Mouse (Mus musculus) macrophage (primary cell): ENCODE measurements around the gene Gm36210. TPM values are rescaled to one million over a fixed set of nuclear protein-coding genes. Genes with fewer than 3 reads are reported as not detected.

Source experiments
- H3K27ac ChIP-seq: fragments of 350-480 bp; formaldehyde crosslinking; 2 replicates; pipeline ENCODE4 v1.9.0; 2021
- H3K36me3 ChIP-seq: fragments of 350-480 bp; formaldehyde crosslinking; 2 replicates; pipeline ENCODE4 v1.9.0; 2021; ENCODE audit errors: inconsistent target
- H3K4me3 ChIP-seq: fragments of 350-480 bp; formaldehyde crosslinking; 2 replicates; pipeline ENCODE4 v1.9.0; 2021; ENCODE audit errors: inconsistent target
- H3K79me2 ChIP-seq: fragments of 350-480 bp; formaldehyde crosslinking; 2 replicates; pipeline ENCODE4 v1.9.0; 2021; ENCODE audit errors: inconsistent target
- WGBS: methylation state at CpG from one replicate; pipeline ENCODE4 v1.1.7; 2026; ENCODE audit warnings: inconsistent platforms; ENCODE audit not compliant: missing documents; 5-methylcytosine and 5-hydroxymethylcytosine counted together
- polyA plus RNA-seq: library from polyadenylated mRNA; stranded (reverse); fragments of 250-400 nt; gene quantifications from 3 replicates; pipeline ENCODE4 v1.2.4, GENCODE M21; 2018; ENCODE audit warnings: inconsistent platforms

The Gm36210 gene
- polyA plus RNA-seq, 1 experiment from 2014 or later: not detected

GRCm38 (mm10) chr7:4927711-4928110 lies 21.4 kb upstream of the Gm36210 start:
- H3K27ac ChIP-seq: no peak overlapping the region
- 72% methylated on average over 8 of the region's 8 CpGs for WGBS
- H3K4me3 ChIP-seq: no peak overlapping the region
- no peaks in the 10 kb centered on the region for H3K36me3 ChIP-seq
- H3K79me2 ChIP-seq: no peaks in the 10 kb centered on the region

DNA sequence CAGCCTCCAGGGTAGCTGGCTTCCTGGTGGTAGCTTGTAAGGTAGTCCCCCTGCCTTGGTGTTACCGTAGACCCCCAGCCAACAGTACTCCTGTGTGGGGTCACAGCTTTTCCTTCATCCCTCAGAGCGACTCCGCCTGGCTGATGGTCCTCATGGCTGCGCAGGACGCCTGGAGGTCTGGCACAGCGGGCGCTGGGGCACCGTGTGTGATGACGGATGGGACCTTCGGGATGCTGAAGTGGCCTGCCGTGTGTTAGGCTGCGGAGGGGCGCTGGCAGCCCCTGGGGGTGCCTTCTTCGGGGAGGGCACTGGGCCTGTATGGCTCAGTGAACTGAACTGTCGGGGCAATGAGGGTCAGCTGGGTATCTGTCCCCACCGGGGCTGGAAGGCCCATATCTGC lies 20.5 kb upstream of the Gm36210 start:
- 91% methylated on average over 16 of the region's 16 CpGs for WGBS

GRCm38 (mm10) chr7:4925441-4926381 lies 19.4 kb upstream of the Gm36210 start, which contains the start of gene Ssc5d:
Ssc5d (plus strand) TSS chr7:4925785.
- no peaks in the 10 kb centered on the region for H3K79me2 ChIP-seq
- no peaks in the 10 kb centered on the region for H3K36me3 ChIP-seq
- no peak within 1 kb of the TSS for H3K4me3 ChIP-seq
- 42% methylated on average over 5 of the region's 6 CpGs for WGBS
- H3K27ac ChIP-seq: peak within 1 kb of the TSS; percentile 25

More for the DNA sequence above, 20.5 kb upstream of the Gm36210 start:
- Histone ChIP-seq H3K79me2 (no peaks in the 10 kb centered on the region), H3K27ac (no peak overlapping the region), H3K4me3 (no peak overlapping the region), H3K36me3 (no peaks in the 10 kb centered on the region)

GRCm38 (mm10) chr7:4924891-4925301 lies 18.6 kb upstream of the Gm36210 start:
- Histone ChIP-seq H3K27ac (peak overlapping the region; percentile 25), H3K79me2 (no peaks in the 10 kb centered on the region), H3K4me3 (no peak overlapping the region), H3K36me3 (peaks cover 4% of the 10 kb centered on the region; the same call in 1 of the 2 replicates)
- 14% methylated on average over 1 of the region's 4 CpGs for WGBS

- 7% methylated on average over 4 of the region's 4 CpGs for WGBS
- peaks cover 4% of the 10 kb centered on the region; the same call in 1 of the 2 replicates for H3K36me3 ChIP-seq
- no peak overlapping the region for H3K27ac ChIP-seq
- no peaks in the 10 kb centered on the region for H3K79me2 ChIP-seq
- no peak overlapping the region for H3K4me3 ChIP-seq
Measured at GRCm38 (mm10) chr7:4924483-4924882, 18.2 kb upstream of the Gm36210 start.

- H3K4me3 ChIP-seq: no peak overlapping the region
- H3K36me3 ChIP-seq: peaks cover 8% of the 10 kb centered on the region; the same call in 1 of the 2 replicates
- WGBS: 12% methylated on average over 37 of the region's 37 CpGs
- no peaks in the 10 kb centered on the region; the same call in 1 of the 2 replicates for H3K79me2 ChIP-seq
- no peak overlapping the region for H3K27ac ChIP-seq
Measured at GRCm38 (mm10) chr7:4923586-4924364, 17.5 kb upstream of the Gm36210 start.

GRCm38 (mm10) chr7:4922931-4923565 lies 16.7 kb upstream of the Gm36210 start:
- H3K36me3 ChIP-seq: peaks cover 15% of the 10 kb centered on the region; the same call in 1 of the 2 replicates
- H3K27ac ChIP-seq: no peak overlapping the region
- no peak overlapping the region for H3K4me3 ChIP-seq
- H3K79me2 ChIP-seq: peaks cover 4% of the 10 kb centered on the region; the same call in 1 of the 2 replicates
- 6% methylated on average over 13 of the region's 14 CpGs for WGBS

- 3% methylated on average over 14 of the region's 14 CpGs for WGBS
- Histone ChIP-seq H3K79me2 (peaks cover 9% of the 10 kb centered on the region; the same call in 1 of the 2 replicates), H3K4me3 (no peak overlapping the region), H3K36me3 (peaks cover 20% of the 10 kb centered on the region; the same call in 1 of the 2 replicates), H3K27ac (no peak overlapping the region)
Measured at GRCm38 (mm10) chr7:4922508-4922907, 16.2 kb upstream of the Gm36210 start.

DNA sequence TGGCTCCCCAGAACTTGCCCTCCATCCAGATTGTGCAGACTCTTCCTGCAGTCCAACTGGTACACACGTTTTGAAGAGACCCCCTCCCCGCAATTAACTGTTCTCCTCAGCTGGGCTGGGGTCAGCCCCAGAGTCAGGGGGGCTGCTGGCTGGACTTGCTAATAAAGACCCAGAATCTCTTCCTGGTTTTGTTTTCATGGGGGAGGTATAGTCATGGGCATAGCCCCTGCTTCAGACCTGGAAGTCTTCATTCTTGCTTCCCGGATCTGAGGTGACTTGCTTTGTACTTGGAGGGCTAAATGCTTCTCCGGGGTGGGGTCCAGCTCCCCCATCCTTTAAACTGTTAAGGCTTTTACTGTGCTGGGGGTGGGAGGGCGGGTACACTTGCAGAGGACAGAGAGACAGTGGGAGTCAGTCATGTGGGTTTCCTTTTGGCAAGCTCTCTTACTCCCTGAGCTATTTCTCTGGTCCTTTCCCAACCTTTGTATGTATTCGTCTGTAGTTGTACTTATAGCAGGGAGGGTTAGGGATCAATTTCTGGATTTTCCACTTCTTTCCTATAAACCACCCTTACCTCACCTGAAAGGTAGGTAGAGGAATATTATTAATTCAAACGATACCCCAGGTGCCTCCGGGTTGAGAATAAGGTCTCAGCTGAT lies 15.6 kb upstream of the Gm36210 start, which contains the start of gene Nat14:
Gene Nat14, plus strand, starts transcription at position 205 of the 659 bp plus-strand sequence.
- H3K27ac ChIP-seq: no peak within 1 kb of the TSS
- H3K4me3 ChIP-seq: no peak within 1 kb of the TSS
- H3K36me3 ChIP-seq: peaks cover 20% of the 10 kb centered on the region; the same call in 1 of the 2 replicates
- H3K79me2 ChIP-seq: peaks cover 15% of the 10 kb centered on the region
- WGBS: 47% methylated on average over 8 of the region's 8 CpGs

DNA sequence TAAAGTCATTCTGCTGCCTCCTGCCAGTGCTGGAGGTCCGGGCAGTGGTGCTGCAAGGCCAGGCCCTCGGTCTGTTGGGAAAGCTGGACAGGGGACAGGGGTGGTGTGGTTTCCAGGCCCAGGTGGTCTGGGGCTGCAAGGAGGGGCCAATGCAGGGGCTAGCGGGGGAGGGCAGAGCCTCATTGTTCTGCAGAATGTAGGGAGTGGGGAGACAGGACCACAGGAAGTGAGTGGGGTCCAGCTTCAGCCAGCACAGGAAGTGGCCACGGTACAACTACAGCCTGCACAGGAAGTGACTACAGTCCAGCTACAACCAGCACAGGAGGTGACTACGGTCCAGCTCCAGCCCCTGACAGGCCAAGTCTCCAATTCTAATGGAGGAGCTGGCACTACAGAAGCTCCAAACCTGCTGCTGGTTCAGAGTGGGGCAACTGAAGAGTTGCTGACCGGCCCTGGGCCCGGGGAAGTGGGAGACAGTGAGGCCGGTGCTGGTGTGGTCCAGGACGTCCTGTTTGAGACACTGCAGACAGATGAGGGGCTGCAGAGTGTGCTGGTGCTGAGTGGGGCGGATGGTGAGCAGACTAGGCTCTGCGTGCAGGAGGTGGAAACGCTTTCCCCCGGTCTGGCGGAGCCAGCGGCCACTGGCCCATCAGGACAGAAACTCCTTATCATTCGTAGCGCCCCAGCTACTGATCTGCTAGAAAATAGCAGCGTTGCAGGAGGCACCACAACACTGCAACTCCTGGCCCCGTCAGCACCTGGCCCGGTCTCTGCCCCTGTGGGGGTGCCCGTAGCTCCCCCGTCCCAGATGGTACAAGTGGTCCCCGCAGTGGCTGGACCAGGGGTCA lies 14.9 kb upstream of the Gm36210 start:
- peaks cover 22% of the 10 kb centered on the region for H3K79me2 ChIP-seq
- H3K27ac ChIP-seq: no peak overlapping the region
- H3K4me3 ChIP-seq: no peak overlapping the region
- H3K36me3 ChIP-seq: peaks cover 20% of the 10 kb centered on the region; the same call in 1 of the 2 replicates
- 59% methylated on average over 23 of the region's 23 CpGs for WGBS

DNA sequence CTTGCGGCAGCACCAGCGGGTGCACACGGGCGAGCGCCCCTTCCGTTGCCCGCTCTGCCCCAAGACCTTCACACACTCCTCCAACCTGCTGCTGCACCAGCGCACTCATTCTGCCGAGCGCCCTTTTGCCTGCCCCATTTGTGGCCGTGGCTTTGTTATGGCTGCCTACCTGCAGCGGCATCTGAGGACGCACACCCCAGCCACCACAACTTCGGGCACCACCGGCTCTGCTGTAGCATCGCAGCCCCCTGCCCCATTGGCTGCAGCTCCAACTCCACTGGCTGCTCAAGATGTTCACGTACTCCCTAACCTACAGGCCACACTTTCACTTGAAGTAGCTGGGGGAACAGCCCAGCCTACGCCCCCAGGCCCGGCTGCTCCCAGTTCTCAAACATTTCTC lies 14.2 kb upstream of the Gm36210 start:
- H3K4me3 ChIP-seq: no peak overlapping the region
- H3K79me2 ChIP-seq: peaks cover 29% of the 10 kb centered on the region
- WGBS: 97% methylated on average over 17 of the region's 19 CpGs
- no peak overlapping the region for H3K27ac ChIP-seq
- H3K36me3 ChIP-seq: peaks cover 20% of the 10 kb centered on the region; the same call in 1 of the 2 replicates

DNA sequence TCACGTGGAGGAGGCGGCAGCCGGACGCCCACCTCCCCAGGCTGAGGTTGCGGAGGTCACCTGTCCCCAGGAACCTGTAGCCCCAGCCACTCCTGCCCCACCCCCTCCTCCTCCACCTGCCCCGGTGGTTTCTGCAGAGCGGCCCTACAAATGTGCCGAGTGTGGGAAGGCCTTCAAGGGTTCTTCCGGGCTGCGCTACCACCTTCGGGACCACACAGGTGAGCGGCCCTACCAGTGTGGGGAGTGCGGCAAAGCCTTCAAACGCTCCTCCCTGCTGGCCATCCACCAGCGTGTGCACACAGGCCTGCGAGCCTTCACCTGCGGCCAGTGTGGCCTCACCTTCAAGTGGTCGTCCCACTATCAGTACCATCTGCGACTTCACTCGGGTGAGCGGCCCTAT lies 13.7 kb upstream of the Gm36210 start:
- 93% methylated on average over 21 of the region's 21 CpGs for WGBS
- H3K4me3 ChIP-seq: no peak overlapping the region
- H3K27ac ChIP-seq: no peak overlapping the region
- peaks cover 30% of the 10 kb centered on the region for H3K79me2 ChIP-seq
- H3K36me3 ChIP-seq: peaks cover 20% of the 10 kb centered on the region; the same call in 1 of the 2 replicates

DNA sequence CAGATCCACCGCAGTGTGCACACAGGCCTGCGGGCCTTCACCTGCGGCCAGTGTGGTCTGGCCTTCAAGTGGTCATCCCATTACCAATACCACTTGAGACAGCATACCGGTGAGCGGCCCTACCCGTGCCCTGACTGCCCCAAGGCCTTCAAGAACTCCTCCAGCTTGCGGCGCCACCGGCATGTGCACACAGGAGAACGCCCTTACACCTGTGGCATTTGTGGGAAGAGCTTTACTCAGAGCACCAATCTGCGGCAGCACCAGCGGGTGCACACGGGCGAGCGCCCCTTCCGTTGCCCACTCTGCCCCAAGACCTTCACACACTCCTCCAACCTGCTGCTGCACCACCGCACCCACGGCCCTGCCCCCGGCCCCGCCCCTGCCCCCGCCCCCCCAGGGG lies 12.8 kb upstream of the Gm36210 start:
- Histone ChIP-seq H3K36me3 (peaks cover 20% of the 10 kb centered on the region; the same call in 1 of the 2 replicates), H3K79me2 (peaks cover 30% of the 10 kb centered on the region), H3K27ac (no peak overlapping the region), H3K4me3 (no peak overlapping the region)
- WGBS: 96% methylated on average over 18 of the region's 21 CpGs
